Mouse (Mus musculus) neural tube, embryonic 14.5 days (tissue): ENCODE measurements at regions not wholly inside any gene's neighbourhood (a gene's known extent, or its start where the extent isn't known, plus 50 kb on each side); places are given as distances from the start of the nearest gene placed in this dataset.
"Not testable (repeated sequence)": the region's sequence is repeated elsewhere in the genome, so short reads cannot be mapped to it uniquely, and the experiment has no call there.

ENCODE experiments used
- ATAC-seq: fragments of 200-750 bp; cut with Nextera tagmentation; 2 replicates; pipeline ENCODE4 v1.8.0; 2017; ENCODE audit warnings: low read depth, mild to moderate bottlenecking, moderate TSS enrichment, moderate library complexity
- H3K27ac ChIP-seq: fragments of 300-500 bp; sonication (generic); 2 replicates; pipeline ENCODE4 v1.5.1; 2014; ENCODE audit warnings: low read depth, mild to moderate bottlenecking, control low read depth, low read length, moderate library complexity, mixed read lengths
- H3K27me3 ChIP-seq: fragments of 300-500 bp; sonication (generic); 2 replicates; pipeline ENCODE4 v1.6.1; 2014; ENCODE audit warnings: low read length; ENCODE audit not compliant: control insufficient read depth, insufficient read depth
- H3K36me3 ChIP-seq: fragments of 300-500 bp; sonication (generic); 2 replicates; pipeline ENCODE4 v1.6.1; 2014; ENCODE audit warnings: low read length, mixed read lengths; ENCODE audit not compliant: control insufficient read depth, insufficient read depth
- H3K4me1 ChIP-seq: fragments of 300-500 bp; sonication (generic); 2 replicates; pipeline ENCODE4 v1.6.1; 2014; ENCODE audit warnings: low read length; ENCODE audit not compliant: control insufficient read depth, insufficient read depth
- H3K4me2 ChIP-seq: fragments of 300-500 bp; sonication (generic); 2 replicates; pipeline ENCODE4 v1.6.1; 2014; ENCODE audit warnings: mild to moderate bottlenecking, low read depth, low read length, control low read depth
- H3K4me3 ChIP-seq: fragments of 300-500 bp; sonication (generic); 2 replicates; pipeline ENCODE4 v1.5.1; 2014; ENCODE audit warnings: low read depth, low read length, control low read depth, mixed read lengths
- H3K9ac ChIP-seq: fragments of 300-500 bp; sonication (generic); replicated peaks from 2 replicates; pipeline ENCODE4 v1.6.1; 2014; ENCODE audit warnings: low read depth, mild to moderate bottlenecking, control low read depth, low read length, mixed read lengths
- H3K9me3 ChIP-seq: fragments of 300-500 bp; sonication (generic); 2 replicates; pipeline ENCODE4 v1.6.1; 2016; ENCODE audit warnings: low read length; ENCODE audit not compliant: control insufficient read depth
- WGBS: fragments of 180-500 bp; shearing (Covaris S2); extraction: QIAGEN DNeasy Blood & Tissue Kit; methylation state at CpG from one replicate; pipeline ENCODE4 v1.1.7; 2014; 5-methylcytosine and 5-hydroxymethylcytosine counted together

DNA sequence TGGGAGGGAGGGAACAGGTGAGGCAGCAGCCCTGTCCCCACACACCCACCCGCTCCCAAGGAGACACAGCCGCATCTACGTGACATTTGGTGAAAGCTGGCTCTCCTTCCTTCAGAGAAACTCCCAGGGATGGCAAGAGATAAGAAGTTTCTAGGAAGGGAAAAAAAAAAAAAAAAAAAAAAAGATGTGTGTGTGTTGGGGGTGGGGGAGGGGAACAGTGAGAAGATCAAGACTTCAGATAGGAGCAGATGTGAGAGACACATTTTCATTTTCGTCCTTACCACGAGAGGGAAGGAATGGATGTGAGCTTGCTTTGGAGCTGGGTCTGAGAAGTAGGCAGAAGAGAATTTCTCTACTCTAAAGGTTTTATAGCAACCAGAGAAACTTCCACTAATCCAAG lies 91.4 kb downstream of the Cd24a start:
- H3K4me1 ChIP-seq = no peaks in the 10 kb centered on the region
- no peak overlapping the region for H3K4me3 ChIP-seq
- no peaks in the 10 kb centered on the region for H3K9me3 ChIP-seq
- no peak for ATAC-seq
- H3K36me3 ChIP-seq = no peaks in the 10 kb centered on the region
- no peaks in the 10 kb centered on the region for H3K27me3 ChIP-seq
- no peak overlapping the region for H3K9ac ChIP-seq
- no peak overlapping the region for H3K27ac ChIP-seq
- H3K4me2 ChIP-seq = no peak overlapping the region
- 80% methylated on average over 5 of the region's 5 CpGs for WGBS

DNA sequence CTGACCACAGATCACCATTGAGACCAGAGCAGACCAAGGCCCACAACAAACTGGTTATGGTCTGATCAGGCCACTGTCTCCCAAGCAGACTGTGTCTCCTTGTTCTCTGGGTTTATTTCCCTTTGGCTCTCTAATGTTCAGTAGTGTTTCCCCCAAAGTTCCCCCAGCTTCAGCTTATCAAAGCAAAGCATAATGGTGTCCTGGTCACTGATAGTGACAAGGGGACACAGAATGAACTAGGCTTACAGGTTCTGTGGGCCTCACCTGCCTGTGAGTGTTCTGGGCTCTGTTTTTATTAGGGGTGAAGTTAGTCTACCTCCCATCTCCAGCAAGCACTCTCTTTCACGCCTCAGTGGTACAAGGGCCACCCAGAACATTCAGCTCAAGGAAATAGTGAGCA lies 92.7 kb downstream of the Cd24a start:
- WGBS = 84% methylated on average over 1 of the region's 1 CpGs
- H3K27me3 ChIP-seq = no peaks in the 10 kb centered on the region
- H3K9ac ChIP-seq = no peak overlapping the region
- H3K27ac ChIP-seq = no peak overlapping the region
- H3K4me3 ChIP-seq = no peak overlapping the region
- H3K36me3 ChIP-seq = no peaks in the 10 kb centered on the region
- H3K9me3 ChIP-seq = no peaks in the 10 kb centered on the region
- H3K4me1 ChIP-seq = no peaks in the 10 kb centered on the region
- no peak overlapping the region for H3K4me2 ChIP-seq
- no peak for ATAC-seq

DNA sequence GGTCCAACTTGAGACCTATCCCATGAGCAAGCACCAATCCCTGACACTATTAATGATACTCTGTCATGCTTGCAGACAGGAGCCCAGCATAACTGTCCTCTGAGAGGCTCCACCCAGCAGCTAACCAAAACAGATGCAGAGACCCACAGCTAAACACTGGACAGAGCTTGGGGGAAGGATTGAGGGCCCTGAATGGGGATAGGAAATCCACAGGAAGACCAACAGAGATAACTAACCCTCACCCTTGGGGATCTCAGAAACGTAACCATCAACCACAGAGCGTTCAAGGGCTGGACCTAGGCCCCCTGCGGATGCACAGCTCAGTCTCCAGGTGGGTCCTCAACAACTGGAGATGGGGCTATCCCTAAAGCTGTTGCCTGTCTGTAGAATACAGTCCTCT lies 93.7 kb downstream of the Cd24a start:
- no peak overlapping the region for H3K4me3 ChIP-seq
- H3K9ac ChIP-seq = no peak overlapping the region
- no peak overlapping the region for H3K27ac ChIP-seq
- ATAC-seq = no peak
- no peaks in the 10 kb centered on the region for H3K9me3 ChIP-seq
- H3K27me3 ChIP-seq = no peaks in the 10 kb centered on the region
- H3K4me1 ChIP-seq = no peaks in the 10 kb centered on the region
- no peaks in the 10 kb centered on the region for H3K36me3 ChIP-seq
- no peak overlapping the region for H3K4me2 ChIP-seq
- 85% methylated on average over 3 of the region's 3 CpGs for whole genome bisulfite sequencing

DNA sequence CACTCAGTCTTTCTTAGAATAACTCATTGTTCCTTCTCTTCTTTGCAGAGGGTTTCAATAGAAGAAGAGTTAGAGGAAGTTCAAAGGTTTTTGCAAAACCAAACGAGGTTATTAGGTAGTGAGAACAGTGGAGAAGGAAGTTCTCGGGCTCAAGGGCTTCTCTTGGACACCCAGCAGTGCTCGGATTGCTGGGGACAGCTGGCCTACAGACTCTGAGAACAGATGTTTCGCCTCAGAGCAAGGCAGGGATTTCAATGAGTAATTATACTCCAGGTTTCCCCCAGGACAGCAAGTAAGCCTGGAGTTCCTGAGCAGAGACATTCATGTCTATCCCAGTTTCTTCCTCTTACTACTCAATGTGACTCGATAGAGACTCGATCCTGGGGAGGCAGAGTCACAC lies 94.4 kb downstream of the Cd24a start:
- Histone ChIP-seq H3K27ac (no peak overlapping the region), H3K9ac (no peak overlapping the region), H3K4me2 (no peak overlapping the region), H3K36me3 (no peaks in the 10 kb centered on the region), H3K4me1 (no peaks in the 10 kb centered on the region), H3K4me3 (no peak overlapping the region), H3K9me3 (no peaks in the 10 kb centered on the region), H3K27me3 (no peaks in the 10 kb centered on the region)
- WGBS = 56% methylated on average over 6 of the region's 6 CpGs
- ATAC-seq = no peak

DNA sequence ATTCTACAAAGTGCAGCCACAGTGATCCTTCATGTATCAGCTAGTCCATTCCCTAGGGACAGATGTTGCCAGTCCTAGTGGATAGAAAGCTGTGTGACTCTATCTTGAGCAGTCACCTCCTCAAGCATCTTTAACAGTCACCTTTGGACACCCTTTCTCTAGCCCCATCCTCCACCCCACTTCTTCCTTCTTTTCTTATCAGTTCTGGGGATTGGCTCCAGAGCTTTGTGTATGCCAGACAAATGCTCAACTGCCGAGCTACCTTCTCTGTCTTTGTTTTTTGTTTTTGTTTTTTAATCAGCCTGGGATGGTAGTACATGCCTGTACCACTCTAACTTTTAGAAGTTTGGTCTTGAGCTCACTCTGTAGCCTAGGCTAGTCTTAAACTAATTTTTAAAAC lies 96.7 kb downstream of the Cd24a start:
- no peak for ATAC-seq
- Histone ChIP-seq H3K36me3 (no peaks in the 10 kb centered on the region), H3K4me3 (no peak overlapping the region), H3K27ac (no peak overlapping the region), H3K27me3 (no peaks in the 10 kb centered on the region), H3K9ac (no peak overlapping the region), H3K9me3 (no peaks in the 10 kb centered on the region), H3K4me1 (no peaks in the 10 kb centered on the region), H3K4me2 (no peak overlapping the region)
- WGBS = 77% methylated on average over 1 of the region's 1 CpGs

DNA sequence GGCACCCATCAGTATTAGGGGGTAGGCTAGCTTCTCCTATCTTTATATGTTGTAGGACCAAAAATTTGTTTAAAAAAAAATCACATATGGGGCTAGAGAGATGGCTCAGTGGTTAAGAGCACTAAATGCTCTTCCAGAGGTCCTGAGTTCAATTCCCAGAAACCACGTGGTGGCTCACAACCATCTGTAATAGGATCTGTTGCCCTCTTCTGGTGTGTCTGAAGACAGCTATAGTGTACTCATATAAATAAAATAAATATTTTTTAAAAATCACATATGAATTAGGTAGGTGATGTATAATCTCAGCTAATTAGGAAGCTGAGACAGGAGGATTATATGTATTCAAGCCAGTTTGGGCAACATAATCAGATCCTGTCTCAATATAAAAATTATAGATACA lies 97.4 kb downstream of the Cd24a start:
- H3K9ac ChIP-seq, ATAC-seq, H3K27ac ChIP-seq, H3K4me1 ChIP-seq, H3K4me3 ChIP-seq, H3K9me3 ChIP-seq, H3K36me3 ChIP-seq, H3K27me3 ChIP-seq, H3K4me2 ChIP-seq: not testable (repeated sequence)
- WGBS = 79% methylated on average over 1 of the region's 1 CpGs

DNA sequence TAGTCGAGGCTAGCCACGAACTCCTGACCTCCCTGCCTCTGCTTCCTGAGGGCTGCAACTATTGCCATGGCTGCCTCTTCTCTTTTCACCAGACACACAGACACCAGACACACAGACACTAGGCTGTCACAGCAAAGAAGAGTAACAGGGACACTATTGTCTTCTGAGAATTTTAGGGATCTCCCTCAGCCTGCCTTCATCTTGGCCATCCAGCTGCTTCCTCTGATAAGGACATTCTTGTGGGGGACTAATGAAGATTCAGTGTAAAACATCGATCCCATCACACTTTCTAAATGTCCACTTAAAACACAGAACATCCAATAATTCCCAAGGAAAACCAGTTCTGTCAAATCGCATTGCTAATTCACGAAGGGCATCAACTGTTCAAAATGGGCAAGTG lies 98.2 kb downstream of the Cd24a start:
- WGBS = 75% methylated on average over 5 of the region's 5 CpGs
- Histone ChIP-seq H3K27ac (no peak overlapping the region), H3K9ac (no peak overlapping the region), H3K4me1 (no peaks in the 10 kb centered on the region), H3K9me3 (no peaks in the 10 kb centered on the region), H3K36me3 (no peaks in the 10 kb centered on the region), H3K27me3 (no peaks in the 10 kb centered on the region), H3K4me3 (no peak overlapping the region), H3K4me2 (no peak overlapping the region)
- no peak for ATAC-seq

DNA sequence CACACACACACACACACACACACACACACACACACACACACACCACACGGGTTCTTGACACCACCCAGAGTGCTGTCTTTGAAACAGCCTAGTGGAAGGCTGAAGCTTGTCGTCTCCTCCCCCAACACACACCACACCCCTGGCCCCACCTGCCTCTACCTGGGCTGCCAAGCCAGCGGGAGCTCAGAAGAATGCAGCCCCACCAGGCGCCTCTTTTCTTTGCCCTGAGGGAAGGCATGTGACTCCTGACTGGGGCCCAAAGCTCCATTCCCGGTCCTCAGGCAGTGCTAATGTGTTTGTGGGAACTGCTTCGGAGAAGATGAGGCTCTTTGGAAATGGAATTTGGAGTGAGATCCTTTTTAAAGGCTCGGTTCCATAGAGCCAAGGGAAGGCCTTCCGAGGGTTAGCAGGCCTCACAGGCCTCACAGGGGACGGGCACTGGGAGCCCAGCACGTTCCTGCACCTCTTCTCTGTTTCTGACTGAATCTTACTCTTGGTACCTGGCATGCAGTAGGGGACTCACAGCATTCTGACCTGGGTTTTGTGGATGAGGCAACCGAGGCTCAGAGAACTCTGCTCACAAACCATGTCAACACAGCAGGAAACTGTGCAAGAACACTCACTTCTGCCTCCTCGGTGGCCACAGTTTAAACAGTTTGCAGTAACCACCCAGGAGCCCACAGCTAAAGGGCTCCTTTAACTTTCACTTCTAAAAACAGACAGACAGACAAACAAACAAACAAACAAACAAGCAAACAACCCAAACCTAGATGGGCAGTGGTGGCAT lies 106.4 kb downstream of the Cd24a start:
- H3K36me3 ChIP-seq = no peaks in the 10 kb centered on the region
- H3K9me3 ChIP-seq = no peaks in the 10 kb centered on the region
- no peak overlapping the region for H3K27ac ChIP-seq
- no peak overlapping the region for H3K9ac ChIP-seq
- ATAC-seq = no peak
- no peak overlapping the region for H3K4me3 ChIP-seq
- WGBS = 52% methylated on average over 12 of the region's 12 CpGs
- H3K4me1 ChIP-seq = no peaks in the 10 kb centered on the region
- H3K4me2 ChIP-seq = no peak overlapping the region
- H3K27me3 ChIP-seq = no peaks in the 10 kb centered on the region

DNA sequence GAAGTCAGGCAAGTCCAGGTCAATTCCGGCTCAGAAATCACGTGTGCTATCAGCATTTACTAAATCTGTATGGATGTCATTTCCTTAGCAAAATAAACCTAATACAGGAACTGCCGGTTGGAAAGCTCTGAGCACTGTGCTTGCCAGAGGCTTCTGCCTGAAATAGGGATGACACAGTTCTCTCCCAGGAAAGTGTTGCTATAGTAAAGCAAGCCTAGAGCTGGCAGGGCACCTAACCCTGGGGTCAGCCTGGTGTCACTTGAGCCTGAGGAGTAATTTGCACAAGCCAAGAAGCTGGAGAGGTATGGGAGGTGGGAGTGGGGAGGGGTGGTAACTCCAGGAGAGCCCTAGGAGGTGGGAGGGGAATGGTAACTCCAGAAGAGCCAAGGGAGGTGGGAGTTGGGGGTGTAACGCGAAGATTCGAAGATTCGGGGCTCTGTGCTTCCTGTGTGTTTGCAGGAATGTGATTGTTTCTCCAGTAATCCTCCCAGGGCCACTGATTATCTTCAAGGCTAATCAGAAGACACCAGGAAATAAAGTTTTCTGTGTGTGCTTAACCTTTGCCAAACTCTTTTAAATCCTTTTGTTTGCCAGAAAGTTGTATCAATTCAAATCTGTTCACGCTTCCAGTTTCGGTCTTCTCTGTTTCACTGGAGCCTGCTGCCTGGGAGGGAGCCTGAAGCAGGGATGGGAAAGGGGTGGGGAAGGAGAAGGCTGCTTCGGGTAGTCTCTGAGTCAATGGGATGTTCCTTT lies 111.3 kb downstream of the Cd24a start:
- Histone ChIP-seq H3K27ac (no peak overlapping the region), H3K4me2 (no peak overlapping the region), H3K4me1 (no peaks in the 10 kb centered on the region), H3K36me3 (no peaks in the 10 kb centered on the region), H3K4me3 (no peak overlapping the region), H3K9ac (no peak overlapping the region), H3K27me3 (no peaks in the 10 kb centered on the region), H3K9me3 (no peaks in the 10 kb centered on the region)
- WGBS = 27% methylated on average over 10 of the region's 10 CpGs
- ATAC-seq = no peak
